Mouse (Mus musculus) liver, embryonic 15.5 days (tissue): ENCODE results near the gene Gpd2. TPM values are rescaled to one million over a fixed set of nuclear protein-coding genes. Genes with fewer than 3 reads are reported as not detected.

Experiments
- ATAC-seq: fragments of 200-750 bp; cut with Nextera tagmentation; 2 replicates; pipeline ENCODE4 v1.8.0; 2017; ENCODE audit warnings: moderate number of reproducible peaks, mild to moderate bottlenecking, moderate library complexity; ENCODE audit not compliant: insufficient read depth
- H3K27ac ChIP-seq: fragments of 300-500 bp; sonication (generic); replicated peaks from 2 replicates; pipeline ENCODE4 v1.5.1; 2015; ENCODE audit warnings: mild to moderate bottlenecking, inconsistent platforms
- H3K27me3 ChIP-seq: fragments of 300-500 bp; sonication (generic); 2 replicates; pipeline ENCODE4 v1.6.1; 2015; ENCODE audit warnings: mild to moderate bottlenecking, inconsistent platforms
- H3K36me3 ChIP-seq: fragments of 300-500 bp; sonication (generic); replicated peaks from 2 replicates; pipeline ENCODE4 v1.6.1; 2015; ENCODE audit warnings: moderate library complexity, mild to moderate bottlenecking, inconsistent platforms
- H3K4me1 ChIP-seq: fragments of 300-500 bp; sonication (generic); replicated peaks from 2 replicates; pipeline ENCODE4 v1.6.1; 2015; ENCODE audit warnings: inconsistent platforms
- H3K4me2 ChIP-seq: fragments of 300-500 bp; sonication (generic); 2 replicates; pipeline ENCODE4 v1.6.1; 2015; ENCODE audit warnings: moderate library complexity, mild to moderate bottlenecking, inconsistent platforms
- H3K4me3 ChIP-seq: fragments of 300-500 bp; sonication (generic); replicated peaks from 2 replicates; pipeline ENCODE4 v1.5.1; 2015; ENCODE audit warnings: mild to moderate bottlenecking, inconsistent platforms
- H3K9ac ChIP-seq: fragments of 300-500 bp; sonication (generic); 2 replicates; pipeline ENCODE4 v1.6.1; 2015; ENCODE audit warnings: moderate library complexity, mild to moderate bottlenecking, inconsistent platforms
- H3K9me3 ChIP-seq: fragments of 300-500 bp; sonication (generic); replicated peaks from 2 replicates; pipeline ENCODE4 v1.6.1; 2016; ENCODE audit warnings: inconsistent platforms
- WGBS: fragments of 180-500 bp; shearing (Covaris S2); methylation state at CpG from one replicate; pipeline ENCODE4 v1.1.7; 2015; ENCODE audit warnings: mixed read lengths; ENCODE audit not compliant: insufficient replicate concordance; 5-methylcytosine and 5-hydroxymethylcytosine counted together
- polyA plus RNA-seq: library from polyadenylated mRNA; unstranded; fragments of >200 nt; fragmentation: Nextera tagmentation; extraction: Ambion mirVana; gene quantifications from 2 replicates; pipeline ENCODE4 v1.2.1, GENCODE M21; 2015

The Gpd2 gene
- polyA plus RNA-seq, 1 experiment from 2014 or later, result 5.6 TPM

GRCm38 (mm10) chr2:57267896-57268295 lies 30.5 kb downstream of the Gpd2 start:
- Histone ChIP-seq H3K27me3 (no peaks in the 10 kb centered on the region), H3K27ac (no peak overlapping the region), H3K4me1 (no peaks in the 10 kb centered on the region), H3K9ac (no peak overlapping the region), H3K4me3 (no peak overlapping the region), H3K9me3 (no peaks in the 10 kb centered on the region), H3K36me3 (no peaks in the 10 kb centered on the region), H3K4me2 (no peak overlapping the region)
- WGBS, result 67% methylated on average over 7 of the region's 7 CpGs
- ATAC-seq, result no peak

- Histone ChIP-seq H3K36me3 (no peaks in the 10 kb centered on the region), H3K27me3 (no peaks in the 10 kb centered on the region), H3K4me1 (no peaks in the 10 kb centered on the region), H3K4me3 (no peak overlapping the region), H3K27ac (no peak overlapping the region), H3K9me3 (no peaks in the 10 kb centered on the region), H3K4me2 (no peak overlapping the region), H3K9ac (no peak overlapping the region)
- WGBS, result 51% methylated on average over 3 of the region's 3 CpGs
- no peak for ATAC-seq
Observed at GRCm38 (mm10) chr2:57268839-57269238, 31.4 kb downstream of the Gpd2 start.

- Histone ChIP-seq H3K4me2 (no peak overlapping the region), H3K4me1 (no peaks in the 10 kb centered on the region), H3K27me3 (no peaks in the 10 kb centered on the region), H3K4me3 (no peak overlapping the region), H3K9ac (no peak overlapping the region), H3K27ac (no peak overlapping the region), H3K36me3 (no peaks in the 10 kb centered on the region), H3K9me3 (no peaks in the 10 kb centered on the region)
- WGBS, result 69% methylated on average over 13 of the region's 13 CpGs
- ATAC-seq, result no peak
Observed at GRCm38 (mm10) chr2:57269690-57270435, 32.4 kb downstream of the Gpd2 start.

GRCm38 (mm10) chr2:57280190-57280723 lies 42.8 kb downstream of the Gpd2 start:
- ATAC-seq, result no peak
- WGBS, result 77% methylated on average over 10 of the region's 10 CpGs
- H3K4me3 ChIP-seq, result no peak overlapping the region
- H3K9me3 ChIP-seq, result no peaks in the 10 kb centered on the region
- H3K9ac ChIP-seq, result no peak overlapping the region
- no peaks in the 10 kb centered on the region for H3K27me3 ChIP-seq
- H3K4me2 ChIP-seq, result no peak overlapping the region
- no peaks in the 10 kb centered on the region for H3K4me1 ChIP-seq
- no peak overlapping the region for H3K27ac ChIP-seq
- no peaks in the 10 kb centered on the region for H3K36me3 ChIP-seq

GRCm38 (mm10) chr2:57283791-57284190 lies 46.4 kb downstream of the Gpd2 start:
- Histone ChIP-seq H3K36me3 (no peaks in the 10 kb centered on the region), H3K4me1 (no peaks in the 10 kb centered on the region), H3K4me2 (no peak overlapping the region), H3K27me3 (no peaks in the 10 kb centered on the region), H3K27ac (no peak overlapping the region), H3K9ac (no peak overlapping the region), H3K4me3 (no peak overlapping the region), H3K9me3 (no peaks in the 10 kb centered on the region)
- no peak for ATAC-seq
- 78% methylated on average over 7 of the region's 7 CpGs for WGBS

- no peaks in the 10 kb centered on the region for H3K27me3 ChIP-seq
- 76% methylated on average over 4 of the region's 4 CpGs for WGBS
- H3K36me3 ChIP-seq, result no peaks in the 10 kb centered on the region
- H3K4me1 ChIP-seq, result no peaks in the 10 kb centered on the region
- H3K27ac ChIP-seq, result no peak overlapping the region
- no peak overlapping the region for H3K4me3 ChIP-seq
- no peak overlapping the region for H3K4me2 ChIP-seq
- no peak for ATAC-seq
- no peaks in the 10 kb centered on the region for H3K9me3 ChIP-seq
- H3K9ac ChIP-seq, result no peak overlapping the region
Observed at GRCm38 (mm10) chr2:57285197-57285596, 47.8 kb downstream of the Gpd2 start.

- no peaks in the 10 kb centered on the region for H3K36me3 ChIP-seq
- no peaks in the 10 kb centered on the region for H3K27me3 ChIP-seq
- no peak overlapping the region for H3K9ac ChIP-seq
- H3K4me1 ChIP-seq, result no peaks in the 10 kb centered on the region
- no peak for ATAC-seq
- WGBS, result 49% methylated on average over 1 of the region's 1 CpGs
- no peak overlapping the region for H3K4me2 ChIP-seq
- H3K4me3 ChIP-seq, result no peak overlapping the region
- no peak overlapping the region for H3K27ac ChIP-seq
- no peaks in the 10 kb centered on the region for H3K9me3 ChIP-seq
Observed at GRCm38 (mm10) chr2:57287986-57288385, 50.6 kb downstream of the Gpd2 start.

GRCm38 (mm10) chr2:57293571-57293970 lies 56.1 kb downstream of the Gpd2 start:
- Histone ChIP-seq H3K27me3 (no peaks in the 10 kb centered on the region), H3K4me3 (no peak overlapping the region), H3K9ac (no peak overlapping the region), H3K27ac (no peak overlapping the region), H3K9me3 (no peaks in the 10 kb centered on the region), H3K36me3 (no peaks in the 10 kb centered on the region), H3K4me2 (no peak overlapping the region), H3K4me1 (no peaks in the 10 kb centered on the region)
- 81% methylated on average over 2 of the region's 2 CpGs for WGBS
- no peak for ATAC-seq

GRCm38 (mm10) chr2:57296069-57296468 lies 58.6 kb downstream of the Gpd2 start:
- WGBS, result 26% methylated on average over 4 of the region's 4 CpGs
- ATAC-seq, result no peak
- Histone ChIP-seq H3K4me3 (no peak overlapping the region), H3K9ac (no peak overlapping the region), H3K9me3 (no peaks in the 10 kb centered on the region), H3K27ac (no peak overlapping the region), H3K4me2 (no peak overlapping the region), H3K36me3 (no peaks in the 10 kb centered on the region), H3K4me1 (no peaks in the 10 kb centered on the region), H3K27me3 (no peaks in the 10 kb centered on the region)

GRCm38 (mm10) chr2:57297226-57297625 lies 59.8 kb downstream of the Gpd2 start:
- no peak for ATAC-seq
- Histone ChIP-seq H3K27ac (no peak overlapping the region), H3K9me3 (no peaks in the 10 kb centered on the region), H3K27me3 (no peaks in the 10 kb centered on the region), H3K4me1 (no peaks in the 10 kb centered on the region), H3K4me3 (no peak overlapping the region), H3K4me2 (no peak overlapping the region), H3K9ac (no peak overlapping the region), H3K36me3 (no peaks in the 10 kb centered on the region)
- 73% methylated on average over 4 of the region's 4 CpGs for WGBS

- Histone ChIP-seq H3K36me3 (no peaks in the 10 kb centered on the region), H3K9me3 (no peaks in the 10 kb centered on the region), H3K27me3 (no peaks in the 10 kb centered on the region), H3K27ac (no peak overlapping the region), H3K4me3 (no peak overlapping the region), H3K4me1 (no peaks in the 10 kb centered on the region), H3K4me2 (no peak overlapping the region), H3K9ac (no peak overlapping the region)
- ATAC-seq, result no peak
- WGBS, result 16% methylated on average over 3 of the region's 3 CpGs
Observed at GRCm38 (mm10) chr2:57301539-57301938, 64.1 kb downstream of the Gpd2 start.

GRCm38 (mm10) chr2:57304212-57304611 lies 66.8 kb downstream of the Gpd2 start:
- 80% methylated on average over 4 of the region's 4 CpGs for WGBS
- no peaks in the 10 kb centered on the region for H3K27me3 ChIP-seq
- no peaks in the 10 kb centered on the region for H3K36me3 ChIP-seq
- no peak overlapping the region for H3K27ac ChIP-seq
- ATAC-seq, result no peak
- no peak overlapping the region for H3K4me2 ChIP-seq
- no peak overlapping the region for H3K9ac ChIP-seq
- no peaks in the 10 kb centered on the region for H3K9me3 ChIP-seq
- no peak overlapping the region for H3K4me3 ChIP-seq
- H3K4me1 ChIP-seq, result no peaks in the 10 kb centered on the region
